Mouse (Mus musculus): ENCODE measurements around the gene Prok2.

Prok2 gene

DNA sequence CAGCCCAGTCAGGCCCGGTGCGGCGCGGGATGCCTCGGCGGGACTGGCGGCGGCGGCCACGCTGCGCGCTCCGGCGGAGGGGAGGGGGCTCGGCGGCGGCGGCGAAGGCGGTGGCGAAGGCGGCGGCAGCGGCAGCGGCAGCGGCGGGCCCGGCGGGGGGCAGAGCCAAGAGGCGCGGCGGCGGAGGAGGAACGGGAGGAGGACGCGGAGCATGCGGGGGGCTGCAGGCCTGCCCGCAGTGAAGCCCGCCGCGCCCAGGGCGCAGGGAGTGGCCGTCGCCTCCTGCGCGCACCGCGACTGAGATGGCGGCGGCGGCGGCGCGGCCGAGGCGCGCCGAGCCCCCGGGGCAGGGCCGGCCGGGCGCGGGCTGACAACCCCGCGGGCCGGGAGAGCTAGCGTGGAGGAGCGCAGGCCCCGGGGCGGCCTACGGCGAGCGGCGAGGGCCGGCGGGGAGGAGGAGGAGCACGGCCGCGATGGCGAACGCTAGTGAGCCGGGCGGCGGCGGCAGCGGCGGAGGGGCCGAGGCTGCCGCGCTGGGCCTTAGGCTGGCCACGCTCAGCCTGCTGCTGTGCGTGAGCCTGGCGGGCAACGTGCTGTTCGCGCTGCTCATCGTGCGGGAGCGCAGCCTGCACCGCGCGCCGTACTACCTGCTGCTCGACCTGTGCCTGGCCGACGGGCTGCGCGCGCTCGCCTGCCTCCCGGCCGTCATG is 33.8 kb downstream of the Prok2 start, which contains the start of gene Gpr27:
Gpr27 (plus strand) TSS at position 474 of the 710 bp plus-strand sequence.
- peak; percentile 67 for DNase-seq

DNA sequence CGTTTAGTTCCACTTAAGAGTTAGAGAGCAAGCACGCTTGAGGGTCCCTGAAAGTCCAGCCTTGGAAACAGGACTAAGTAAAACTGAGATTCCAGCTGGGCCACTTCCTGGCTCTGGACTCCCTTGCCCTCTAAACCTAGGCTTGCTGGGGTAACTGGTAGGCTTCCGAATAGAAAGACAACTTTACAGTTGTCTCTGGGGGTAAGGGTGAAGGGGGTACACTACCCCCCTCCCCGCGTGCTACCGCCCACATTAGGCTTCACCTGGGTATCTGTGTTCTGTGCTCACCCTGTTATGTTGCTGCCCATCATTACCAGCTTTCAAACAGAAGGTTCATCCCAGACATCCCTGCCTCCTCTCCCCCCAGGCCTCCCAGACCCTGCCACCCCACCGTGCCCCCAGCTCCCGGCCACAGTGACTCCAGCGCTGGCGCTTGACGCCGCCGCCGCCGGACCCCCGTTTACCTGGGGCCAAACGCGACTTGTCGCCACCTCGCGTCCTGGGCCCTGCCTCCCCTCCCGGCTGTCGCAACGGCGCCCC is 34.5 kb downstream of the Prok2 start:
- DNase-seq, result no peak

DNA sequence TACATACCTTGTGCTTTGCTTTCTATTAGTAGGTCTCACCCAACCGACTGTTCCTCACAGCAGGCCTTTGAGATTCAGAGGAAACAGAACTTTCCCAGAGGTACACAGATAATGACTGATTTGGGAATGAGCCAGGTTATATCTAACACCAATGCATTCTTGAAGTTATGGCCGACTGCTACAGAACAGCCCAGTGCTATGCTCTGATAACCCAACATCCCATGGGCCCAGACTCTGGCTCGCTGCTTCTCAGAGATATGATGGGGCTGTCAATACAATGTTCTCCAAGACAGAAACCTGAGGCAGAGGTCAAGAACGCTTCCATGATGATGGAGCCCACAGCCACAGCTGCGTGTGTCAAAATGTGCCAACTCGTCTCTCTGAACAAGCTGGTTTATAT is 37.7 kb downstream of the Prok2 start:
- DNase-seq, result no peak

DNA sequence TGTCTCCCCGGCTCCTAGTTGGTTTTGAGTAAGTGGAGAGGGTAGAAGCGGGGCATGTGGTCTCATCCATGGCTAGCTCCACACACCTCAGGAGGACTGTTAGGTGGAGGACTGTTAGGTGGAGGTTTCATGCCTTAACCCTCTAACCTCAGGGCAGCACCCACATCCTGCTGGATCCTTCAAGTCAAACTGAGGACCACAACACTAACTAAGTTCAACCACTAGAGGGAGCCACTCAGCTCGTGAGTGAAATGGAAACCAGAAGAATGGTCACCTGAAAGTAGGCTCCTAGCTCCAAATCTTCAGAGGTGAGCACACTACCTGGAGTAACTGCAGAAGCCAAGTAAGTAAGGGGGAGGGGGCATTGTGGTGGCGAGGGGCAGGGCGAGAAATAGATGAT is 41.3 kb downstream of the Prok2 start:
- DNase-seq, result peak; percentile 49

DNA sequence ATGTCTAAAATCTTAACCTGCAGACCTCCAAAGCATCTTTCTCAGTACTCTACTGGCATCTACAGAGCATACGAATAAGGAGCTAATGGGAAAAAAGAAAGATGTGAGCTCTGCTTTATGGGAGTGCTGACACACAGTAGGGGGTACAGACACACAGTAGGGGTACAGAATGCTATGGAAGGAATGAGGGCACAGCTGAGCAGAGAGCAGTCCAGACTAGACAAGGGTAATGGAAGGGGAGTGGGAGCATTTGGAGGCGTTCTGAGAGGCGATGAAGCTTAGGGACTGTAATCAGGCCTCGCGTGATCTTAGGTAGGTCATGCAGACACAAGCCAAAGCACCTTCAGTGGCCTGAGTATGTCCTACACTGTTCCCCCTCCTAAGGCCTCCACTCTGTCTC is 42.2 kb downstream of the Prok2 start:
- DNase-seq, result no peak

DNA sequence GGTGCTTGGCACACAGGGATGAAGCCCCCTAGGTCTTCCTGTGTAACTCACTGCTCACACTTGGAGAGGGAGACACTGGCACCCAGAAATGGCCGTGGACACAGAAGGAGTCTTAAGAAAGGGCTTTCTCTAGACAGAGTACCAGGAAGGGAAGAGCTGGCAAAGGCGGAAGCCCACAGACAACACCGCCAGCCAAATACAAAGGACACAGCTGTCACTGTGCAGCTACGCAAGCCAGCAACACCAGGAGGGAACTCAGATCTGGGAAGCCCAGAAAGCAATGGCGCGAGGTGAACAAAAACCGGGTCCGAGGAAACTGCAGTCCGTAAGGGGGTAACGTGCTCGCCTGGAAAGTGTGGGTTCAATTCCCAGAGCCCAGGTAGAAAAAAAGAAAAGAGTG is 48.1 kb downstream of the Prok2 start:
- no peak for DNase-seq

DNA sequence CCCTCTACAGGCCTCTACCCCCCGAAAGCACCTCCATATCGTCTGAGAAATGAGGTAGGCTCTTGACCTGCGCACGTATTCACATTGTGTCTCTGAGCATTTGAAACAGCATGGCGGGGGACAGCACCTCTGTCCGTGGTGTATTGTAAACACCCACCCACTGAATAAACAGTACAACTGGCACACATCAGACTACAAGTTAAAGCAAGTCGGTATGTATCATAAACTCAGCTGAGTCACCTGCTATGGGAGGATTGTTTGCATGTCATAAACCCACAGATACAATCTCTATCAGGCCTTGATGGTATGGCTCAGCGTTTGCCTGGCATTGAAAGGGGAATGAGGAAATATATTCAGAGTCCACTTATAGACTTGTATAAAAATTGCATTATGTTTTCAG is 48.9 kb downstream of the Prok2 start:
- DNase-seq, result no peak

DNA sequence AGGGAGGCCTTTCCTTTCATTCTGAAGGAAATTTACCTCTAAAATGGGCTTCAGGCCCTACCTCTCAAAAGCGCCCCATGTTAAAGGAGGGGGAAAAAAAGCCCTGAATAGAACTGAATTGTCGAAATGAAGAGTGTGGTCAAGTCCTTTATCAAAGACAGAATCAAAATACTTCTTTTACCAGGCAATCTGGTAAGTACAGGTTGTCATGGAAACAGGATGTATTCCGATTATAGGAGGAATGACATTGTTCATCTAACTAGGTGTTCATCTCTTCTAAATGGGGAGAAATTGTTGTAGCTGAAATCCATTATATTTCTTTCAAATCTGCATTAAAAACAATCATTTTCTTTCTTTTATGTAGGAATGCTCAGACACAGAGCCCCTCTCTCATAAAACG is 51.7 kb downstream of the Prok2 start:
- no peak for DNase-seq

DNA sequence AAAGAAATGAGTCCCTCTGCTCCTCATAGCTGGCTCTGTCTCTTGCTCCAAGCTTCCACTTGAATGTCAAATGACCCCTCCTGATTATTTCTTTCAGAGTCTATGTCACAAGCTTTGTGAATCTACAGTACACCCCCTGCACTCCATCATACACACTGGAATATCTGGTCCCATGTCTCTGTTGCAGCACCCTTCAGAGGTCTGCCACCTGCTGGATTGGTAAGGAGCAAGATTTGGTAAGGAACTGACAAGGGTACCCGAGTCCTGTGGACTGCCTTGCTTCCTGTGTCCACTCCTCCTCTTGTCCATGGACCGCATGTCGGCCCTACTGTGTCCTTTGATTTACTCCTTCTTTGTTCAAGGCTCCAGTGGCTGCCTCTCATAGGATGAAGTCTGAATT is 54.4 kb downstream of the Prok2 start:
- DNase-seq, result no peak

DNA sequence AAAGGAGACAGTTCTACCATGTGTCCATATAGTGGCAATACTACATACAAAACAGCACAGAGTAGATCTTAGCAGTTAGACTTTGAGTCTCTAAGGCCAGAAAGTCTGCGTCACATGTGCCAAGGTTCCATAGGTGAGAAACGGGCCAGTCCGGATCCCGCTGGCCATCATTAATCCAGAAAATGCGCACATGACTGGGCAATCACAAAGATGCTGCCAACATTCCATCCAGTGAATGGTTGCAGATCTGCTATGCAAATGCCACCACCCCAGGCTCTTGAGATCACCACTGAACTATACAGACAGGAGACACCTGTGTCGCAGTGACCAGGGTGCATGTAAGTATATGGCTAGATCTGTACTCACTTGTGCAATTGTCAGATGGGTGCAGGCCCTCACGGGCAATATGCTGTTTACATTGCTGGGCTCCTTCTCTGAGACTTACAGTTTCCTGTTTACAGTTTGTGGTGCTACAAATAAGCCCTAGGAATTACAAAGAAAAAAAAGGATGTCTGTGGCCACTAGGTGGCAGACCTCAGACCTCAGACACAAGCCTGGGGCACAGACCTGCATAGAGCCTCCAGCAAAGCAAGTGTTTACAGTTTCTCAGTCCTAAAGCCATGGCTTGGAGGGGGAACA is 55.6 kb downstream of the Prok2 start:
- peak; percentile 78 for DNase-seq

DNA sequence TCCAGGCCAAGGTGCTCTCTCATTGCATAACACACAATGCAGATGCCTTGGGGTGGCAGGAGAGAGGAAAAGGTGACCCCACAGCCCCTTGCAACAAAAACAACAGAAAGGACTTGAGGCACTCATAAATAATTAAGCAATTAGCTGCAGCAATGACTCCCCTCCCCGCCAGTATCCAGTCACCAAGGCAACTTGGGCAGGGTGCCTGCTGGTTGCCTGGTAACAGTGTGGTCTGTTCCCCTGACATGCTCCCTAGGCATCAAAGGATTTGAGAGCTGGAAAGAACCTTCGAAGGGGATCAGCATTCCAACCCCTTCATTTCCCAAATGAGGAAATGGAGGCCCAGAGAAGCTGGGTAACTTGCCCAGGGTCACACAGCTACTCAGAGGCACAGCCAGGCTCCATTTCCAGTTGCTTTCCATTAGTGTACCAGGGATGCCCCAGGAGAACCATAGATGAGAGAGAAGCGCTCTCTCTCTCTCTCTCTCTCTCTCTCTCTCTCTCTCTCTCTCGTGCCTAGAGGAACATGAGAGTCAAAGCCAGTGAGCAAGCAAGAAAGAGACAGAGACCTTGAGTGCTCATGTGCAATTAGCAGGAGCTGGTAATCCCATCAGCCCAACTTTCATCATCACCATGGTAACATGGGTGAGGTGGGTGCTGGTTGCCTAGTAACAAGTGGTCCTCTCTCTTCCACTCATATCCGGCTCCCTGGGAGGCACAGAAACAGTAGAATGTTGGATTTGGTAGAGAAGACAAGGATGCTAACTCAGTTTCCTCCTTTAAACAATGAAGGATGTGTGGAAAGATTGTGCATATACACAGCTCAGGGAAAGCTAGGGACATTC is 56.5 kb downstream of the Prok2 start:
- peak; percentile 80 for DNase-seq

DNA sequence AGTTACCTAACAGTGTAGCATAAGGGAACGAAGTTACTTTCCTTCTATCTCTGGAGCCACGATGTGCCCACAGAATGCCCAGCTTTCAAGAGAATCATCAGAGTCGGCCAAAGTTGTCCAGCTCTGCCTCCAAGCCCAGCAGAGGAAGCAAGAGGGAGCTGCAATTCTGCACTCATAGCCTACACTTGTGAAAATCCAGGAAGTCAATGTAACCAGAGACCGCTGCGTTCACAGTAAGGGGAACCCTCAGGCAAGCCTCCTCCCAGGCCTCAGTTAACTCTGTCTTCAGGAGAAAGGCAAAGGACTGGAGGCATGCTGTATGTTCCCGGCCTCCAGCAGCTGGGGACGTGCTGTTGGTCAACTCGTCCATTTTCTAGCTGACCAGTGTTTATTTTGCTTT is 58.9 kb downstream of the Prok2 start:
- no peak for DNase-seq

DNA sequence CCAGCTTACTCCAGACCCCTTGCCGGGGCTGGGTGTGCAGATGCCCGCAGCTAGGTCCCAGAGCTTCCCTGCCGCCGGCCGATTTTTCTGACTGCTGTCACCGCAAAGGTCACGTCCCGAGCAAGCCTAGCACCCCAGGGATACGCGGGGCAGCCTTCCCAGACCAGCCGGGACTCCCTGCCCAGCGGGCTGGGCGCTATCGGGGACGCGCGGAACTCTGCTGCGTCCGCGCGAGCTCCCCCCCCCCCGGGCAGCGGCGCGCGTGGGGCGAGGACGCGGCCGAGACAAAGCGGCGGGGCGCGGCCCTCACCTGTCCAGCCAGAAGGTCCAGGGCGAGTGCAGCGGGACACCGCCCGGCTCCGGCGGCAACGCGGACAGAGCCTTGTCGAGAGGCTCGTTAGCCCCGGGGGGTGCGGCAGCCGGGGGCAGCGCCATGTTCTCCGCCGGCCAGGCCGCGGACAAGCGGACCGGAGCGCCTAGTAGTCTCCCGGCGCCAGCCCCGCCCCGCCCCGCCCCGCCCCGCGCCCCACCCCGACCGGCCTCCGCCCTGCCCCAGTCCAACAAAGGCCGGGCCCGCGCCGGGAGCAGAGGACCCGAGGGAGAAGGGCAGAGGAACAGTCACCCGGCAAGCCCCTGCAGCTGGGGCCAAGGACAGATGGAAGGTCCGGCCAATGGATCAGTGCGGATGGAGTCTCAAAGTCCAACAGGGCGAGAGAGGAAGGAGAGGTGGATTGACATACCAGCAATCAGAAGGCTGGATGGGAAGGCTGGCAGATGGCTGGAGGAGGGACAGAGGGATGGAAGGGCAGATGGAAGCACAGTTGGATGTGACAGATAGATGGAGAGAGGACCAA is 59.6 kb downstream of the Prok2 start, which contains the start of the genes Eif4e3 and Gm20696:
Eif4e3 (minus strand) TSS at position 454 of the 854 bp plus-strand sequence.
Gm20696 (minus strand) TSS at position 480 of the 854 bp plus-strand sequence.
- peak; percentile 79 for DNase-seq

DNA sequence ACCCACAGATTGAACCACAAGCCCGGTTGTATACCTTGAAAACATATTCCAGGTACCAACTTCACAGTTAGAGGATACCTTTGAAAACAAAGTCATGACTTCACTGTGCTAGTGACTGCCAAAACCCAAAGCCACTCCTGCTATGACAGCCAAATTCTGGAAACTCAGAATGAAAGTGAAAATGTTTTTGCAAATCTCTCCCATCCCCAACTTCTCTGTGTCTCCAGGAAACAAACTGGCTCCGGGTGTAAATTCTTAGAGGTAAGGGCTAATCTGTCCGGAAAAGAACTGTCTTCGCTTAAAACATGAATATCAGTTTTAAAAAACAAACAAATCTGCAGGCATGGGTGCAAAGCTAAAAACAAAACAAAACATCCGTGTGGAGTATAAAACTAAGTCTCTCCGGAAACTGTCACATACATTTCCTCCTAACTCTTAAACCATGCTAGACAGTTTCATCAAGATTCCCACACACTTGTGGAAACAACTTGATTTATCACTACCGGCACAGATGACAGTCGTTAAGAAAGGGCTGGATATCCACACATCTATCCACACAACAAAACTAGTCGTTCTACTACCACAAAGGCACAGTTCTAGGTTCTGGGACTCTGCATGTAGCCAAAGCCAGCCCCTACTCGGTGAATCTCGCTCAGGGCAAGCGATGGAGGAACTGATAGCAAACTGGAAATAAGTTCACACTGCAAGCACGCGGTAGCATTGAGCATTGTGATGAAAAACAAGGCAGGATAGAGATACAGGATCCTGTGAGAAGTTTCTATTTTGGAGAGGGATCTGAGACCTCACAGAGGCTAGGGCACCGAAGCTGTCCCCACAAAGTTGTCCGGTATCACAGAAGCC is 60.5 kb downstream of the Prok2 start:
- peak; percentile 25 for DNase-seq

DNA sequence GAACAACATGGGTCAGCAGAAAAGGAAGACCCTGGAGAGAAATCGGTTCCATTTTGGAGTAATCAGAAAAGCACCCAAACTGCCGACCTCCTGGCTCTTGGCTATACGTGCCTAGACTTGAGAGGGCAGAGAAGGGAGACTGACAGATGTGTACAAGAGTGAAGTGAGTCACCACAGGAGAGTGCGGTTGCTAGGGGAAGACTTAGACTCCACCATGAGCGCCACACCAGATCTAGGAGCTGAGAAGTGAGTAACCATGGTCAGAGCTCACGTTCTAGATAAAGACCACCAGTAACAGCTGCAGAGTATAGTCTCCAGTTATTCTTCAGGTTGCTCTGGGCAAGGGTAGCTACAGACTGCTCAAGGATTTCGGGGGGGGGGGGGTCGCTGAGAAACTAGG is 63.0 kb downstream of the Prok2 start:
- DNase-seq, result no peak

Measured in retina, postnatal 1 day (tissue).